Mouse (Mus musculus): ENCODE results near the gene Celf1. TPM values are rescaled to one million over a fixed set of nuclear protein-coding genes. Genes with fewer than 3 reads are reported as not detected.

Gene Celf1
- total and polyA plus RNA-seq, 3 experiments: 46.2 to 212 (median 82.3) TPM

GRCm38 (mm10) chr2:91061849-91062481 lies 121.8 kb downstream of the Celf1 start:
- H3K79me2 ChIP-seq (ENCODE audit: control insufficient read depth, insufficient read depth, low read length, poor library complexity): no peaks in the 10 kb centered on the region
- no peaks in the 10 kb centered on the region for H3K9me3 ChIP-seq (replicated peaks; ENCODE audit: insufficient read depth, low read length)
- no peaks in the 10 kb centered on the region; a peak in 1 of 4 replicates for H3K4me1 ChIP-seq (ENCODE audit: control insufficient read depth in 1 of 2, insufficient read depth in 2 of 2, low read length in 2 of 2)
- no peak for DNase-seq (ENCODE audit: low read depth, low spot score)
- peaks cover 0 to 2% of the 10 kb centered on the region in 2 experiments; a peak in 2 of 4 replicates for H3K36me3 ChIP-seq (ENCODE audit: control insufficient read depth in 1 of 2, insufficient read depth in 2 of 2, low read length in 2 of 2)
- no peaks in the 10 kb centered on the region for H3K27me3 ChIP-seq (ENCODE audit: control insufficient read depth in 1 of 2, insufficient read depth in 2 of 2, low read length in 2 of 2)
- H3K9ac ChIP-seq (ENCODE audit: control insufficient read depth, low read depth, low read length, poor library complexity, severe bottlenecking): no peak overlapping the region
- no peak overlapping the region for H3K27ac ChIP-seq (ENCODE audit: control insufficient read depth, low read depth, low read length)
- no peak overlapping the region for H3K4me3 ChIP-seq (ENCODE audit: control insufficient read depth in 1 of 2, insufficient read depth in 1 of 2, low read depth in 2 of 2, low read length in 2 of 2)
- TF ChIP-seq KAT2A (conservative IDR thresholded peaks at IDR 0.05; ENCODE audit: low read depth, low read length) (no peak), MAZ (IDR thresholded peaks at IDR 0.05; ENCODE audit: low read depth, low read length) (no peak), HCFC1 (IDR thresholded peaks at IDR 0.05; ENCODE audit: low read depth, low read length) (no peak), JUND (IDR thresholded peaks at IDR 0.05; ENCODE audit: low read depth, low read length) (no peak), MEF2A (IDR thresholded peaks at IDR 0.05; ENCODE audit: extremely low read depth, insufficient replicate concordance, low read depth, low read length, poor library complexity, severe bottlenecking) (no peak), TAL1 (IDR thresholded peaks at IDR 0.05; ENCODE audit: low read length) (no peak), NELFE (IDR thresholded peaks at IDR 0.05; ENCODE audit: low read depth, low read length) (no peak), CHD2 (IDR thresholded peaks at IDR 0.05; ENCODE audit: low read length) (no peak), MXI1 (IDR thresholded peaks at IDR 0.05; ENCODE audit: low read depth, low read length) (no peak), RCOR1 (IDR thresholded peaks at IDR 0.05; ENCODE audit: low read depth, low read length) (no peak), ZNF384 (IDR thresholded peaks at IDR 0.05; ENCODE audit: low read depth, low read length) (no peak), ZMIZ1 (IDR thresholded peaks at IDR 0.05; ENCODE audit: low read depth, low read length) (no peak), SMC3 (IDR thresholded peaks at IDR 0.05; ENCODE audit: low read depth, low read length) (no peak), MAFK (IDR thresholded peaks at IDR 0.05; ENCODE audit: borderline replicate concordance, low read depth, low read length) (no peak), MYB (IDR thresholded peaks at IDR 0.05; ENCODE audit: low read depth, low read length) (no peak), POLR2AphosphoS2 (IDR thresholded peaks at IDR 0.05; ENCODE audit: low read length) (no peak), CHD1 (IDR thresholded peaks at IDR 0.05; ENCODE audit: low read depth, low read length) (no peak), CTCF (IDR thresholded peaks at IDR 0.05 in 2 of 3, conservative IDR thresholded peaks at IDR 0.05 in 1 of 3; ENCODE audit: control insufficient read depth in 1 of 3, insufficient read depth in 1 of 3, low read depth in 2 of 3, low read length in 3 of 3, poor library complexity in 1 of 3, severe bottlenecking in 1 of 3) (no peak)

- no peaks in the 10 kb centered on the region; a peak in 1 of 4 replicates for H3K4me1 ChIP-seq (ENCODE audit: control insufficient read depth in 1 of 2, insufficient read depth in 2 of 2, low read length in 2 of 2)
- no peak for DNase-seq (ENCODE audit: low read depth, low spot score)
- H3K9ac ChIP-seq (ENCODE audit: control insufficient read depth, low read depth, low read length, poor library complexity, severe bottlenecking): no peak overlapping the region
- TF ChIP-seq NELFE (IDR thresholded peaks at IDR 0.05; ENCODE audit: low read depth, low read length): no peak
- TF ChIP-seq TBP (IDR thresholded peaks at IDR 0.05; ENCODE audit: low read depth, low read length): no peak
- no peak for TF ChIP-seq TCF12 (IDR thresholded peaks at IDR 0.05; ENCODE audit: low read depth, low read length)
- TF ChIP-seq CHD2 (IDR thresholded peaks at IDR 0.05; ENCODE audit: low read length): no peak
- TF ChIP-seq ZKSCAN1 (IDR thresholded peaks at IDR 0.05; ENCODE audit: low read depth, low read length): no peak
- TF ChIP-seq MXI1 (IDR thresholded peaks at IDR 0.05; ENCODE audit: low read depth, low read length): no peak
- TF ChIP-seq MAFK (IDR thresholded peaks at IDR 0.05; ENCODE audit: borderline replicate concordance, low read depth, low read length): no peak
- no peak for TF ChIP-seq E2F4 (IDR thresholded peaks at IDR 0.05; ENCODE audit: borderline replicate concordance, low read depth, low read length)
- no peaks in the 10 kb centered on the region for H3K79me2 ChIP-seq (ENCODE audit: control insufficient read depth, insufficient read depth, low read length, poor library complexity)
- H3K36me3 ChIP-seq (ENCODE audit: control insufficient read depth in 1 of 2, insufficient read depth in 2 of 2, low read length in 2 of 2): peaks cover 0 to 2% of the 10 kb centered on the region in 2 experiments; a peak in 1 of 4 replicates
- no peak overlapping the region for H3K4me3 ChIP-seq (ENCODE audit: control insufficient read depth in 1 of 2, insufficient read depth in 1 of 2, low read depth in 2 of 2, low read length in 2 of 2)
- no peaks in the 10 kb centered on the region for H3K9me3 ChIP-seq (replicated peaks; ENCODE audit: insufficient read depth, low read length)
- no peak overlapping the region for H3K27ac ChIP-seq (ENCODE audit: control insufficient read depth, low read depth, low read length)
- no peaks in the 10 kb centered on the region for H3K27me3 ChIP-seq (ENCODE audit: control insufficient read depth in 1 of 2, insufficient read depth in 2 of 2, low read length in 2 of 2)
Measured at GRCm38 (mm10) chr2:91062779-91063606, 122.8 kb downstream of the Celf1 start.

All from MEL (cell line).